Mouse (Mus musculus) heart, postnatal 4 days (tissue): Measurements from ENCODE around the gene H2-Eb1. TPM values are rescaled to one million over a fixed set of nuclear protein-coding genes. Genes with fewer than 3 reads are reported as not detected.
"Not testable (repeated sequence)": the region's sequence is repeated elsewhere in the genome, so short reads cannot be mapped to it uniquely, and the experiment has no call there.

Experiments used
- DNase-seq: peaks from one replicate; pipeline ENCODE4 v3.0.0; 2021
- total RNA-seq, 2 experiments: library from RNA; stranded (reverse); gene quantifications; 2 replicates each; pipeline ENCODE4 v1.2.3; 2021

Gene H2-Eb1
- total RNA-seq, 2 experiments from 2014 or later = 4.0 to 4.9 TPM

DNA sequence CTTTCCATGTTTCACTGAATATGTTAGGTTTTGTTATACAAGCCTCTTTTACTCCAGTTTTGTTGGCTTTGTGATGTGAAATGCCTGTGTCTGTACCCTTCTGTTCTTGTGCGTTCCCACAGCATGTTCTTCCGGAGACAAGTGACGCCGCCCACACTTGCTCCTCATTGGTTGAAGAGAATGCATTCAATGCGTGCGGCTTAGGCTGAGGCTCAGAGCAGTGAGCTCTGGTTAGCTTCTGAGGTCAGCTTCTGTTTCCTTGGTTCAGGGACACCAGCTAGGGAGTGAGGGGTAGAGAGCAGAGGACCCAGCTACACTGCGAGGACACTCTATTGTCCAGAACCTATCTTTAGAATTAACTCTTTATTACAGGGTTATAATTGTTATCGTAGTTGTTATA, 14.1 kb upstream of the H2-Eb1 start:
- peak; percentile 83 for DNase-seq

DNA sequence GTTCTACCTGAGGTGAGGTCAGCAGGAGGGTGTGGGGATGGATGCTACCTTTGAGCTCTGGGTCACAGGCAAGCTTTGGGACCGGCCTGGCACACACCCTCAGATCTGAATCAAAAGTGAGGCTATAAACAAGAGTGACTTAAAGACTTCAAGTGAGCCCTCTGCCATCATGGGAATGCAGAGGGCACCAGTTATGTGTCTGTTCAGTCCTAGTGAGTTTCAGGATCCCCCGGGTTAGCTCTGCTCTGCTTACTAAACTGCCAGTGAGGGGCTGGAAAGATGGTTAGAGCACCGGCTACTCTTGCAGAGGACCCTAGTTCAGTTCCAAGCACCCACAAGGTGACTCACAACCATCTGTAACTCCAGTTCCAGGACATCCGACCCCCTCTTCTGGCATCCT, 13.1 kb upstream of the H2-Eb1 start:
- DNase-seq = no peak

DNA sequence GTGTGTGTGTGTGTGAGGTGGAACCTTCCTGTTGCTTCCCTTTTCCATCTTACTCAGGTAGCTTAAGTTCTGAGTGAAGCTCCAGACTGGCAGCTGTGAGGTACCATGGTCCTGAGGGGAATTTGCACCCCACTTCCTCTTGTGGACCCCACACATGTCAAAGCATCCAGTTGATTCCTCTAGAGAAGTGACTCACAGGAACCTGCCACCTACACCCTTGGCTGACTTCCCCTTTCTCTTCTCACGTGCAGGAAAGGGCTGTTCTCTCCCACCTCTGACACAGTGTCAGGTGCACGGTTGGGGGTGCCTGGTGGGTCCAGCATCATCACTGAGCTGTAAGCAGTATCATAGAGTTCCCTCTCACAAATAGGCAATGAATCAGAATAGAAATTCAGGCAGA, 12.1 kb upstream of the H2-Eb1 start:
- no peak for DNase-seq

DNA sequence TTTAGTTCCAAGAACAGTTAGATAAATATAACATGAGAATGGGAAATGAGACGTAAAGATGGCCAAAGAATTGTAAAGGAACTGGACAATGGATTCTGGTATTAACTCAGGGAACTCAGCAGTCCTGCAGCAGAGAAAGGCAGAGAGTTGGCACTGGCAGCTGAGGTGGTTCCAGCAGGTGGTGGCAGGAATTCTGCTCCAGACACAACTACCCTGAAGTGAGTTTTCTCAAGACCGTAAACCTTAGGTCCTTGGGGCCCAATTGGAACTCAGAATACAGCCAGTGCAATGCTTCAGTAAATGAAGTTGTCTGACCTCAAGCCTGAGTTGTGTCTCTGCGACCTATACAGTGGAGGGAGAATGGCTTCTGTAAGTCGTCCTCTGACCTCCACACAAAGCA, 11.4 kb upstream of the H2-Eb1 start:
- no peak for DNase-seq

DNA sequence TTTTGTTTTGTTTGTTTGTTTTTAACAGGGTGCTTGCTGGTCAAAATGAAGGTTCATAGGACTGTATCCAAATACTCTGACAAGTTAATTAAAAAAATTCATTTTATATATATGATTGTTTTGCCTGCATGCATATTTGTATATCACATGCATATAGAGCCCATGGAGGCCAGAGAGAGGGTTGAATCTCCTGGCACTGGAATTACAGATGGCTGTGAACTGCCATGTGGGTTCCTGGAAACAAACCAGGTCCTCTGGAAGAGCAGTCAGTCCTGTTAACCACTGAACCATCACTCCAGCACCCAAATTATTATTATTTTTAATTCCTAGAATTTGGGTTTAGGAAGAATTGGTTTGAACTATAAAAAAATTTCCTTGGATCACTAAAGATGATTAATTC, 10.4 kb upstream of the H2-Eb1 start:
- no peak for DNase-seq

DNA sequence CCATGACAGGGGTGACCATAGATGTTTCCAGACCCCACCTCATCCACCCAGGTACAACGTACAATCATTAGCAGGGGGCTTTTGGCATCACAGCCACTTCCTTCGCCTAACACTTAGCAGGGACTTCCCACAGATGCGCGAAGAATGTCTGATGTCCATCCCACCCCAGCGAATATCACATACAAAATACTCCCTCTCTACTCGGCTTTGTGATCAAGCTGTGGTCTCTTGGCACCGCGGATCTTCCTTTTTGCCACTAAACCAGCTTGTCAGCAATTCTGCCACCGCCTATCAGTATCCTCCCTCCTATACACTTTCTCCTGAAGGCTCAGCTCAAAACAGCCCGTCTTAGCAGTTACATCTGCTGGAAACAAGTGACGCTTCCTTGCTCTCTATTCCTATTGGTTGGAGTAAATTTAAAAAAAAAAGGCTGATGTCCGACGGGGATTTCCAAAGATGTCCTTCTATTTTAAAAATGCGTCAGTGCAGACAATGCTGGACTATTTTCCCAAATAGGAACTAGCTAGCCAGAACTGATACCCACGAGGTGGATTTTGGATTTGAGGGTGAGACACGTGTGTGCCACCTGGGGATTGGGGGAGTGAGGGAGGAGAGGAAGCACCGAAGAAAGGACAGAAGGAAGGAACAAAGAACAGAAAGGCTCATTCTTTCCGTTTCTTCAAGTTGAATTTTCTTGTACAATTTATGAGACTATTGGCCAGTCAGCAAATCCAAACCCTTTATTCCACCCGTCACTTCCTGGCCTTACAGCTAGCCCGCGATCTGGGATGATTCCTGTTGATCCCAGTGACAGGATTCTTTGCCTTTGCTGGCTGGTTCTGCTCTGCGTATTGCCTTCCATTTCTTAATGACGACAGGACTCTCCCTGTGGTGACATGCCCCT, 9.5 kb upstream of the H2-Eb1 start:
- peak; percentile 40 for DNase-seq

DNA sequence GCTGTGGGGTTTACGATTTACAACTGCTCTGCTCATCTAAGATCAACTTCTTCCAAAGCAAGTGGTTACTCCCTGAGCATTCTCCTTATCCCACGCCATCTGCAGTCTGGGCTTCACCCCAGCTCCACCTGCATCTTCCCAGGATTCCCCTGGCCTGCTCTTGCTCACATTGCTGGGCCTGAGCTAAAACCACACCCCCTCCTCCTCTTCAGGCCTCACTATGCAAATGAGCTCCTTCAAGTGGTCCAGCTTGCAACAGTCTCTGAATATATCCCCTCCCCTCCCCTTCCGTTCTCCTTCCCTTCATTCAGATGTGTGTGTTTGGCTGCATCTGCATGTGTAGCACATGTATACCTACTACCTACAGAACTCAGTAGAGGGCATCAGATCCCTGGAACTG, 6.3 kb upstream of the H2-Eb1 start:
- DNase-seq = no peak

DNA sequence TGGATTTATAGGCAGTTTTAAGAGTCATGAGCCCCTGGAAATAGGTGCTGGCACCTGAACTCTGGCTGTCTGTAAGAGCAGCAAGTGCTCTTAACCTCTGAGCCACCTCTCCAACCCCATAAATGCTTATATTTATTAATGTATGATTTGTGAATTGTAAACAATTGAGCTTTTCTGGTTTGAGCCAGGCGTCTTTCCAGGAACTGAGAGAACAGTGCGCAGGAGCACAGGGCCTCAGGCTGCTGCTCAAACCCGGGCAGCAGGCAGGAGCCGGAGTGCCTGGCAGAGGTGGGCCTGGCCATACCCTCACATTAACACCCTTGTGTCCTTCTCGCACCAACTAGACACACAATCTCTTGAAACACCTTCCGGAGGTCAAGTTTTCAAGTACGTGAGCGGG, 5.6 kb upstream of the H2-Eb1 start:
- no peak for DNase-seq

DNA sequence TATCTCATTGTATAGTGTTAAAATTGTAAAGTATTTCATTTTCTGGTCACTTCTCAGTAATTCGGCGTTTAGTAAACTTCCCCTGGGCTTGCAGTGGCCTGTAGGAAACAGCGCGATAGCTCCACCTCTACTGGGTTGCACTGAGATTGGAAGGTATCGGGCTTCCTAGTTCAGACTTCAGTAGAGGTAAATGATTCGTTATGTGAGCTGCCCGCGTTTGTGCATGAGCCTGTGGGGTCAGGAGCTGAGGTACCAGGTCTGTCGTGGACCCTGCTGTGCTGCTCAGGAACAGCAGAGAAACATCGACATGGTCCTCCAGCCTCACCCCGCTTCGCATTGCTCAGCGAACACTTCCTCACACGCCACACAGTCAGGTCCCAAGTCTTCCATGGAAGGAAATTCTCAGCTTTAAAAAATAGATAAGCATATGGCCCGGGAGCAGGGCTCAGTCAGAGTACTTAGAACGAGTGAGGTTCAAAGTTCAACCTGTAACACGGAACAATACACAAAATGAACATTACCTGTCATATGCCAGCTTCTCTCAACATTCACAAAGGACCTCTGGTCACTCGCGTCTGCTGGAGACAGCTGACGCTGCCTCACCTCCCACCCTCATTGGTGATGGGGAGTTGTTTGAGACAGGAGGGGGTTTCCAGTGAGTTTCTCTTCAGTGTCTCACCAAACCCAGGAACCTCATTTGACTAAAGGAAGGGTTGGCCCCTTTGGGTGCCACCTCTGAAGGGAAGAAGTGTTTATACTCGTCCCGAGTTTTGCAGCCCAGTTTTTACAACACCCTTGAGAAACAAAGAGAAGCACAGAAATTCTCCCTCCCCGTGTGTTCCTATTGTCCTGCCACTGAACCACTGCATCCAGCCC, 4.7 kb upstream of the H2-Eb1 start:
- DNase-seq = no peak

DNA sequence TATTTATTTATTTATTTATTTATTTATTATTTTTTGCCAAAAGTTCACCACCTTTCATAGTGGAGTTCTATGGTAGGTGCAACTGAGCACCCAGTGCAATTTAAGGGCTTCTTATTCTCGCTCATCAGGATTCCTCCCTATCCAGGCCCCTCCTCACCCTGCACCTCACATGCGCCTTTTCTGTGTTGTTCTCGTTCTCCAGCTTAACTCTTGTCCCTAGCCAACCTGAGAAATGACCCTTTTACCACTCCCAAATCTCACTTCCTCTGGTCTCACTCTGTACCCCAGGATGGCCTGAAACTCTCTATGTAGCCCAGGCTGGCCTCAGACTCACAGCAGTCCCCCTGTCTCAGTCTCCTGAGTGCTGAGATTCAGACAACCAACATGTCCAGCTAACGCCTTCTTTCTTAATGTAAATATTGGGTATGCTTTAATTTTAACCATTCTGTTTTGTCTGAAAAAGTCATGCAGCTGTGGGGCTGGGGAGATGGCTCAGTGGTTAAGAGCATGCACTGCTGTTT, 3.9 kb upstream of the H2-Eb1 start:
- no peak for DNase-seq

DNA sequence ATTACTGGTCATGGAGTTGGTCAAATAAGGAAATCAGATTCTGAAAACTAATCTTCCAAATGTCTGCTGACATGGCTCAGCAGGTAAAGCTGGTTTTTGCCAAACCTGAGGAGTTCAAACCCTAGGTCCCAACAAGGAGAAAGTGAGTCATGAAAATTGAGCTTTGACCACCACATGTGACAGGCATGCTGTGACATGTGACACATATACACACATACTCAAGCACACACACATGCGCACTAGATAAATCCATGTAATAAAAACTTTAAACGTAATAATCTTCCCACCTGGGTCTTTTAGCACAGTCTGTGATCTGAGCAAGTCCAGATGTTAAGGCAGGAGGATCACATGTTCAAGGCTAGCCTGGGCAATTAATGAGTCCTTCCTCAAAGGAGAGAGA, 1.9 kb upstream of the H2-Eb1 start:
- DNase-seq = no peak

DNA sequence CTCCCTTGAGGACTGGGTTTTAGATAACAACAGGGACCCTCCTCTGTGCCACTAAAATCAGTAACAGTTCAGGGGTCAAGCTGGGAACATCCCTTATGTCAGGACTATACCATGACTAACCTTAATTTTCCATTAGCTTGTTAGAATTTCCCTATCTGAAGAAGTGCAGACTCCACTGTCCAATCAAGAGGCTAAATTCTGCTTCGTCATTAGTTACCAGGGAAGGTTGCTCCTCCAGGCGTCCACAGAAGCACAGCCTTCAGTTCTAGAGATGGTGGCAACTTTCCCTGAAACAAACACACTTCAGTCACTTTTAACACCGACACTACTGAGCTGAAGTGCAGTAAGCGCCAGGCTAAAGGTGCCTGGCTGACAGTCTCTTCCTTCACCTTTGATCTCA, 916 bp upstream of the H2-Eb1 start:
- peak; percentile 77 for DNase-seq

DNA sequence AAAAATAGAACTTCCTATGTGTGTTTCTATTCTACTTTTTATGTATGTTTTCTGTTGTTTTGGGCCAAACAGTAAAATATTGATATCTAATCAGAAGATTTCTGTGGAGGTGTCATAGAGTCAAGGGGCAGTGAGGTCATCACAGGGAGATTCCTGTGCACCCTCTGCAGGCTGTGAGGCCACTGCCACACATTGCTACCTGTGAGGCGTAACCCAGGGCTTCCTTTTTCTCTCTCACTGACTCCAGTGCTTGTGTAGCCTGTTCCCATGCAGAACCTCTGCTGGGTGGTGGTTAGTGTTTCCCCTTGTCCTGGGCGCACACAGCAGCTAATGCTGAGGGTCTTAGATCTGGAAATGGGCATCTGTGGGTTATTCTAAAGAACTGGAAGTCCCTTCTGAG, 740 bp downstream of the H2-Eb1 start:
- no peak for DNase-seq

DNA sequence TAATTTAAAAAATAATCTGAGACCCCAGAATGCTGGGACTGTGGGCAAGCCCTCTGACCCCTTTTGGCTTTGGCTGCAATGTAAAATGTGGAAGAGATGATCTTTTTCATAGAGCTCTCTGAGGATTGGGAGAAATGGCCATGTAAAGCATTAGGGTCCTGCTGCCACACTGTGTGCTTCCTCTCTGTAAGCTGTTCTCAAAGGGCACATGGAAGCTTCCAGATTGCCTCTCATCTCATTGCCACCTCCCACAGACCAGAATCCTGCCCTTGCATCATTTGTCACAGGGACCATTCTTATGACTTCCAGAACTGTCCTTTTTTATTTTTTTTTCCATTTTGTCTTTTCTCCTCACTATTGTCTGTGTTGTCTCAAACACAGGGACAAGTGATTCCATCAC, 1.5 kb downstream of the H2-Eb1 start:
- no peak for DNase-seq

DNA sequence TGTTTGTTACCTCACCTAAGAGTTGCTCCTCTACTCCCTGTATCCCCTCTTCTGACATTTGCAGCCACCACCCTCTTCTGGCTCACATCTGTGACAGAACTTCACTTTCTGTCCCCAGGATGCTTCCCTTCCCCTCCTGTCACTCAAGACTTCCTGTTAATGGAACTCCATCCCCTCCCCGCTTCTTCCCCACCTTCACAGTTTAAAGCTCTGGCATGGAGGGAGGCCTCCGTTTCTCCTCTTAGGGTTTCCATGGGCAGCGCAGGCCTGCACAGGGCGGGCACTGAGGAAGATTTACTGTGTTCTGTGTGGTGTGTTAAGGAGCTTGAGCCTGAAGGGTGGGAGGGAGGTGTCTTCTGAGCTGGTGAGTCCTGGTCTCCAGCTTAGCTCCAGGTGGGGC, 2.5 kb downstream of the H2-Eb1 start:
- DNase-seq = no peak

DNA sequence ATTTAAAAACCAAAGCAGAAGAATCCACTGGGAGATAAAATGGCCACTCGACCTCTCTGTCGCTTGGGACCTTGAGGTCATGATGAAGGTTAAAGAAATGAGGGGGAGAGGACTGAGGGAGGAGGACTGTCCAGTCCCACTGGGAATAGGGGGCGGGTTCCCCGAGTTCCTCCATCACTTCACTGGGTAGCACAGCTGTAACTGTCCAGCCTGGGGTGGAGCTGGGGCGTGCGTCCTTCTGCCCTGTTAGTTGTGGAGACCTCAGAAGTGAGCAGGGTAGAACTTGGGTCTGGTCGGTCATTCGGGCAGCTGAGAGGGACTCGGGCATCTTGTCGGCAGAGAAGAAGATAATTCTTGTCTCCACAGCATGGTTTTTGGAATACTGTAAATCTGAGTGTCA, 3.6 kb downstream of the H2-Eb1 start:
- no peak for DNase-seq

DNA sequence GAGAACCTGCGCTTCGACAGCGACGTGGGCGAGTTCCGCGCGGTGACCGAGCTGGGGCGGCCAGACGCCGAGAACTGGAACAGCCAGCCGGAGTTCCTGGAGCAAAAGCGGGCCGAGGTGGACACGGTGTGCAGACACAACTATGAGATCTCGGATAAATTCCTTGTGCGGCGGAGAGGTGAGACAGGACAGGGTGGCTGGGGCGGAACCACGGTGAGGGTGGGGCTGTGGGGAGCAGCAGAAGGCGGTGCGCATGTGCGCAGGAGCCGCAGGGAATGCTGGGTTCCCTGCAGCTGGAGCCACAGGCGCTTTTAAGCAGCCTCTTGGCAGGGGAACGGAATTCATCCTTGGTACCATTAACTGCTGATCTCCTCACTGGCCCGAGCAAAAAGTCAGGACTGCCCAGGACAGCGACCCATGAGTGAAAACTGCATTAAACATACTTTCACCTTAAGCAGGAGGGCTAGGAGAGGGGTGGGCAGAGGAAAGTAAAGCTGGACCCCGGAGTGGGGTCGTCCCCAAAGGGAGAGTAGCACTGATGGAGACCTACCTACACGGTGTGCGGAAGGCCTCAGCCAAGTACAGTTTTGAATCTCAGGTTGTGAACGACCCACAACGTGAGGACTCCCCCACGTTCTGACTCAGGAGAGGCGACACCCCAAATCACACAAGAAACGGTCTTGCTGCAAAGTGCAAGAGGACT, 4.2 kb downstream of the H2-Eb1 start:
- peak; percentile 79 for DNase-seq

DNA sequence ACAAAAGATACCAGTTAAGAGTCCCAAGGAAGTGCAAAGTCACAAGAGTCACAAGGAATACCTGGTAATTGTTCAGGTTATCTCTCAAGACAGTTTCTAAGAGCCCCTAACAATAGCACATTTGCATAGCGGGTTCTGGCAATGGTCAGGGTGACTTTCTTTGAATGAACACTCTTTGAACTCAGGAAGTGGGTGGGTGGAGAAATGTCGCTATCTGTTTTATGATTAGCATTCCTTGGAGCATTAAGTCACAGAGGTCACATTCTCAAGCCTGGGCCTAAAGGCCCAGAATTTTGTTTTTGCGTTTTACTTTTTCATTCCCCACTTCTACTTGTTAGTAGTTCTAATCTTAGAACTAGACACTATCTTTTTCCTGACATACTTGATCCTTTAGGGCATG, 4.9 kb downstream of the H2-Eb1 start:
- DNase-seq = not testable (repeated sequence)

DNA sequence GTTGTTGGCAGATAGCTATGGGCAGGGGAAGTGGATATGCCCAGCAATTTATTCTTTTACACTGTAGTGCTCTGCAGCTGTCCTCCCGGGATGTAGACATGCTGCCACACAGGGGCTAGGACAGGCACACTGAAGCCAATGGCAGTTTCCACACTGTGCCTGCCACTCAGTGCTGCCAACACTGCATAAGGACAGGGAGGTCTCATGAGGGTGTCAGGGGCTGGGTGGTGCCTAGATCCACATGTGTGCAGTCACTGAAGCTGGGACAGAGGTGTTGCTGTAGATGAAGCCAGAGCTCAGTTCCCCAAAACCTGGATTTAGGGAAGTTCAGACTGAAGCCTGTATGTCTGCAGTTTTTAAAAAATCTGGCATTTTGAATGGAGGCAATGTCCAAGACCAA, 6.5 kb downstream of the H2-Eb1 start:
- DNase-seq = no peak

DNA sequence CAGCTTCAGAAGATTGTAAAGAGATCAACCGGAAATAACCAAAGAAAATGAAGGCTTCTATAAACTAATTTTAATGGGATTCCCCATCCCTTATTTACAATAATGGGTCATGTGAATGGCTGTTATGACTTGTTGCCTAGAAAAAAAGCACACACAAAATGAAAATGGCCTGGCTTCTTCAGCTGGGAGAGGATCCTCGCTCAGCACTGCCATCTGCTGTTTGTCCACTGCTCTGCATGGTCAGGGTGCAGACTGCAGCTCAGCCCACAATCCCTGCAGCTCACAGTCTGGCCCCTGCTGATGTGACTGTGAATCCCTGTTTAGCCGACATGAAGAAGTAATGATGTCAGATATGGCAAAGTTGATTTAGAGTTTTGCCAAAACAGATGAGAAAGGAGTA, 7.7 kb downstream of the H2-Eb1 start:
- peak; percentile 89 for DNase-seq

DNA sequence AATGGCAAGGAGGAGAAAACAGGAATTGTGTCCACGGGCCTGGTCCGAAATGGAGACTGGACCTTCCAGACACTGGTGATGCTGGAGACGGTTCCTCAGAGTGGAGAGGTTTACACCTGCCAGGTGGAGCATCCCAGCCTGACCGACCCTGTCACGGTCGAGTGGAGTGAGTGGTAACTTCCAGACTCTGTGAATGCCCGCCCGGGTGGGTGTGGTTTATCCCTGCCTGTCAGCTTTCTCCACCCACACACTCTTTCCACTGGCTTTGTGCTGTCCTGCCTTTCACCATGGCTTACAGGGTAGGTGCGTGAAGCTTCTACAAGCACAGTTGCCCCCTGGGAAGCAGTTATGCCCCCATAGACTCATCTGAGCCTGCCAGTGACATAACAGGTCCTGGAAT, 8.6 kb downstream of the H2-Eb1 start:
- no peak for DNase-seq

DNA sequence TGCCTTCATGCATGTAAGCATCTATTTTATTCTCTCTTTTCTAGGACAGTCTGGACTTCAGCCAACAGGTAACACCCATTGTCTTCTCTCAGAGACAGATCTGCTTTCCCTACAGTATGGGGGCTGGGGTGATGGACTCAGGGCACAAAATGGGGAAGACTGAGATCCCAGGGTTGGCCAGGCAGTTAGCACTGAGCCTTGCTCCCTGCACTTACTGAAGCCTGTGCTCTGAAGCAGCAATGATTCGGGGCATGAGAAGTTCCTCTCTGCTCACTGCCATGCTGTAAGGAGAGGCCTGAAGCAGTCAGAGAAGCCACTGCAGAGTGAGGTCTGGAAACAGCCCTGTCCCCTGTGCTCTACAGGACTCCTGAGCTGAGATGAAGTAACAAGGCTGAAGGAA, 9.8 kb downstream of the H2-Eb1 start:
- DNase-seq = no peak

DNA sequence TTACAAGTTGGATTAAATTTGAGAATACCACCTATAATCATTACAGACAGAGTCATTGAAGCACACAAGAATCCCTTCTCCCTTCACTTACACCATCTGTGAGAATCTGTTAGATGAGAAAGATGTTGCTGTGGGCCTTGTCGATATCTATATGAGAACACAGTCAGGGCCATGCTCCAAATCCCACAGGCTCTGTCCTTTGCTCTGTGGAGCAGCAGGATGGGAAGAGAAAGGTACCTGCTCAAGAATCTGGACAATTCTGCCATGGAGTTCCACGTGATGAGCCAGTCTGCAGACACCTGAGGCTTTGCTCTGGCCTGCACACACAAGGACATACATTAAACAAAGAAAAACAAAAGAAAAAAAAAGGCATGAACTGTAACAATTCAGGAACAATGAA, 11.0 kb downstream of the H2-Eb1 start:
- DNase-seq = no peak
